Mouse (Mus musculus): ENCODE measurements at regions not wholly inside any gene's neighbourhood (a gene's known extent, or its start where the extent isn't known, plus 50 kb on each side); places are given as distances from the start of the nearest gene placed in this dataset.
A peak's percentile ranks its signal among the peaks of the same experiment; 100 is the strongest.

DNA sequence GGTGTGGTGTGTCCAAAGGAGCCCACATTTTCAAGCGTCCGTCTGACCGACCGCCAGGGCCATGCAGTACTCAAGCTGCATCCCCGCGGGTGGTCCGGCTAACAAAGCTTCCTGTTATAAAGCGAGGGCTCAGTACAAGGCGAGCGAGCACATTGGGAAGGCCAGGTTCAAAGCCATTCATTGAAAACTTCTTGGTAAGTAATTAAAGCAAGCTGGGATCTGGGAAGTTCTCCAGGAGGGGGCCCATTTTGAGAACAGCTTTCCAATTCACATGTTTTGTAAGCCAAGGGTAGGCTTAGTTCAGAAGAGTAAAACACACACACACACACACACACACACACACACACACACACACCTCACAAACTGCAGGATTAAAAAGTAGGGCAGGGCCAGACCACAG lies 57.3 kb upstream of the Prep start:
- H3K27ac ChIP-seq (ENCODE audit: low read length): no peak overlapping the region
- no peak for ATAC-seq (replicated peaks; ENCODE audit: extremely low read depth, insufficient read depth, low FRiP score)
- no peak overlapping the region for H3K9ac ChIP-seq (ENCODE audit: low read length)
- no peaks in the 10 kb centered on the region for H3K4me1 ChIP-seq (ENCODE audit: control insufficient read depth, insufficient read depth, low read length)
- H3K36me3 ChIP-seq (ENCODE audit: control insufficient read depth, insufficient read depth): no peaks in the 10 kb centered on the region
- no peaks in the 10 kb centered on the region for H3K9me3 ChIP-seq (replicated peaks; ENCODE audit: control insufficient read depth, low read length)
- no peaks in the 10 kb centered on the region for H3K27me3 ChIP-seq (ENCODE audit: control insufficient read depth, insufficient read depth, low read length)
- 68% methylated on average over 10 of the region's 10 CpGs for WGBS
- H3K4me2 ChIP-seq (ENCODE audit: low read depth, low read length): no peak overlapping the region
- no peak overlapping the region for H3K4me3 ChIP-seq (ENCODE audit: low read length)

DNA sequence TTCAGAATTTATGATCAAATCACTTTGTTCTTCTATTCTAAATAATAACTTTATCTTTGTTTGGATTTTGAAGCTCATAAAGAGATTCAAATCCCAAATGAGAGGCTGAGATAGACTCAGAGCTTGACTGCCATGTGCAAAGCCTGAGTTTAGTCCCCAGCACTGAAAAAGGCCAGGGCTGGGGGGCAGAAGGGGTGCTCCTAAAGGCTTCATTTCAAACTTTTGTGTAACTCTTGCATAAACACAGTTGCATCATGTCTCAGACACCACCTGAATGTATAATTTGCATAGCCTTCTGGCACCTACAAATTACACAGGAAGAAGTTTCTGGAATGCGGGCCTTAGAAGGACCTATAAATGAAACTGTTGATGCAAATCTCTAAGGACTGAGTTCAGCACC lies 57.8 kb upstream of the Prep start:
- no peaks in the 10 kb centered on the region for H3K27me3 ChIP-seq (ENCODE audit: control insufficient read depth, insufficient read depth, low read length)
- no peak overlapping the region for H3K4me3 ChIP-seq (ENCODE audit: low read length)
- WGBS: 80% methylated on average over 1 of the region's 1 CpGs
- no peaks in the 10 kb centered on the region for H3K9me3 ChIP-seq (replicated peaks; ENCODE audit: control insufficient read depth, low read length)
- H3K9ac ChIP-seq (ENCODE audit: low read length): no peak overlapping the region
- peaks cover 1% of the 10 kb centered on the region for H3K4me1 ChIP-seq (ENCODE audit: control insufficient read depth, insufficient read depth, low read length)
- no peaks in the 10 kb centered on the region for H3K36me3 ChIP-seq (ENCODE audit: control insufficient read depth, insufficient read depth)
- no peak overlapping the region for H3K4me2 ChIP-seq (ENCODE audit: low read depth, low read length)
- ATAC-seq (replicated peaks; ENCODE audit: extremely low read depth, insufficient read depth, low FRiP score): no peak
- H3K27ac ChIP-seq (ENCODE audit: low read length): no peak overlapping the region

GRCm38 (mm10) chr10:45004037-45004653 lies 62.9 kb upstream of the Prep start:
- H3K4me3 ChIP-seq (ENCODE audit: low read length): no peak overlapping the region
- no peaks in the 10 kb centered on the region for H3K9me3 ChIP-seq (replicated peaks; ENCODE audit: control insufficient read depth, low read length)
- H3K4me2 ChIP-seq (ENCODE audit: low read depth, low read length): no peak overlapping the region
- no peak overlapping the region for H3K27ac ChIP-seq (ENCODE audit: low read length)
- H3K27me3 ChIP-seq (ENCODE audit: control insufficient read depth, insufficient read depth, low read length): no peaks in the 10 kb centered on the region; the same call in 1 of the 2 replicates
- 0 out of 2 replicates have a peak, but pooled peaks have one; percentile 28 for ATAC-seq (replicated peaks; ENCODE audit: extremely low read depth, insufficient read depth, low FRiP score)
- WGBS: 41% methylated on average over 9 of the region's 9 CpGs
- H3K9ac ChIP-seq (ENCODE audit: low read length): no peak overlapping the region
- peaks cover 15% of the 10 kb centered on the region for H3K4me1 ChIP-seq (ENCODE audit: control insufficient read depth, insufficient read depth, low read length)
- H3K36me3 ChIP-seq (ENCODE audit: control insufficient read depth, insufficient read depth): no peaks in the 10 kb centered on the region

DNA sequence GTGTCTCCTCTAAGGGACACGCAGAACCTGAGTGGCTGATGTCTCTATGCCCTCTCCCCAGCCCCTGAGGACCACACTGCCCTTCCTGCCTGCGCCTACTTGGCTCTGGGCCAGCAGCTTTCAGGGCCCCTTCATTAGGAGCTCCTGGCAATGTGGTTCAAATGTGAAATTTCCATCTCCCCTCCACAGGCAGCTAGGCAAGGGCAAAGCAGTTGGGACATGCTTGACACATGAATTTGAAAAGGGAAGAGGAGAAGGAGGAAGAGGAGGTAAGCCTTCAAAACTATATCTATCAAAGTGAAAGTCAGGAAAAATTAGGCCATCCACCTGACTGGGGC lies 63.7 kb upstream of the Prep start:
- Histone ChIP-seq H3K4me3 (ENCODE audit: low read length) (no peak overlapping the region), H3K36me3 (ENCODE audit: control insufficient read depth, insufficient read depth) (no peaks in the 10 kb centered on the region), H3K27me3 (ENCODE audit: control insufficient read depth, insufficient read depth, low read length) (no peaks in the 10 kb centered on the region; the same call in 1 of the 2 replicates), H3K9me3 (replicated peaks; ENCODE audit: control insufficient read depth, low read length) (no peaks in the 10 kb centered on the region), H3K27ac (ENCODE audit: low read length) (no peak overlapping the region), H3K4me1 (ENCODE audit: control insufficient read depth, insufficient read depth, low read length) (peaks cover 15% of the 10 kb centered on the region), H3K9ac (ENCODE audit: low read length) (no peak overlapping the region), H3K4me2 (ENCODE audit: low read depth, low read length) (peak overlapping the region; percentile 5; the same call in 1 of the 2 replicates)
- 17% methylated on average over 2 of the region's 2 CpGs for WGBS
- no peak; the same call in 1 of the 2 replicates for ATAC-seq (replicated peaks; ENCODE audit: extremely low read depth, insufficient read depth, low FRiP score)

DNA sequence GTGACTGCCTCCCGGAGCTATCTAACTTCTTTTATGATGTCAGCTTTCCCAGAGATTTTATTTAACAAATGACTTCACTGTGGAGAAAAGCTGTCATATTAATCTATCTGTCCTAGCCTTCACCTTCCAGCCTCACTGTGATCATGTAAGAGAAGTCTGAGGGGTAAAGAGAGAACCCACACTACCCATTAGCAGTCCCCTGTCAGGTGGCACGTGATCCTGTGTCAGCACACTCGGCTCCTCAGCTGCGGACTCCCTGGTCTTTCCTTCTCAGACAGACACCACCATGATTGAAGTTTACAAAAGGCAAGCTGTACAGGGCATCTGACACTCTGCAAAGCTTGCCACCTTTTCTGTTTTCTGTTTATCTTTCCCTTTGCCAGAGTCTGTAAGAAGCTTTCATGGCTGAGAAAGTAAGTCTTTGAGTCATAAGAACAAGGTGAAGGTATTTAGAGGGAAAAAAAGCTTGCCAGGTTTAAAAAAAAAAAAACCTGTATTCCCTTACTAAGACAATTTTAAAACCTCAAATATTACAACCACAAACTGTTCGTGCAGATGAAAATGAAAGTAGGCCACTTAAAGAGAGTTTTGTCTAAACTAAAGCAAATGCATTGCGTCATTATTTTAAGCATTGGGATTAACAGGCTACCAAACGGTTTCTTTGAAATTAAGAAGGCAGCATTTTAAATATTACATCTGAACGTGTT lies 64.2 kb upstream of the Prep start:
- H3K9me3 ChIP-seq (replicated peaks; ENCODE audit: control insufficient read depth, low read length): no peaks in the 10 kb centered on the region
- peaks cover 15% of the 10 kb centered on the region for H3K4me1 ChIP-seq (ENCODE audit: control insufficient read depth, insufficient read depth, low read length)
- ATAC-seq (replicated peaks; ENCODE audit: extremely low read depth, insufficient read depth, low FRiP score): no peak
- H3K27ac ChIP-seq (ENCODE audit: low read length): no peak overlapping the region
- no peaks in the 10 kb centered on the region for H3K36me3 ChIP-seq (ENCODE audit: control insufficient read depth, insufficient read depth)
- H3K4me2 ChIP-seq (ENCODE audit: low read depth, low read length): peak overlapping the region; percentile 5; the same call in 1 of the 2 replicates
- no peak overlapping the region for H3K9ac ChIP-seq (ENCODE audit: low read length)
- H3K27me3 ChIP-seq (ENCODE audit: control insufficient read depth, insufficient read depth, low read length): no peaks in the 10 kb centered on the region; the same call in 1 of the 2 replicates
- WGBS: 34% methylated on average over 8 of the region's 8 CpGs
- H3K4me3 ChIP-seq (ENCODE audit: low read length): no peak overlapping the region

GRCm38 (mm10) chr10:45000873-45001859 lies 65.8 kb upstream of the Prep start:
- H3K9ac ChIP-seq (ENCODE audit: low read length): peak overlapping the region; percentile 57
- ATAC-seq (replicated peaks; ENCODE audit: extremely low read depth, insufficient read depth, low FRiP score): no peak

GRCm38 (mm10) chr10:45000027-45000840 lies 66.8 kb upstream of the Prep start:
- Histone ChIP-seq H3K36me3 (ENCODE audit: control insufficient read depth, insufficient read depth) (no peaks in the 10 kb centered on the region), H3K4me1 (ENCODE audit: control insufficient read depth, insufficient read depth, low read length) (peaks cover 17% of the 10 kb centered on the region), H3K4me2 (ENCODE audit: low read depth, low read length) (peak overlapping the region; percentile 64), H3K27ac (ENCODE audit: low read length) (peak overlapping the region; percentile 16; the same call in 1 of the 2 replicates), H3K9ac (ENCODE audit: low read length) (peak overlapping the region; percentile 57), H3K27me3 (ENCODE audit: control insufficient read depth, insufficient read depth, low read length) (no peaks in the 10 kb centered on the region; the same call in 1 of the 2 replicates), H3K9me3 (replicated peaks; ENCODE audit: control insufficient read depth, low read length) (no peaks in the 10 kb centered on the region), H3K4me3 (ENCODE audit: low read length) (peak overlapping the region; percentile 44)
- WGBS: 49% methylated on average over 18 of the region's 18 CpGs
- no peak for ATAC-seq (replicated peaks; ENCODE audit: extremely low read depth, insufficient read depth, low FRiP score)

More at GRCm38 (mm10) chr10:45000873-45001859, 65.8 kb upstream of the Prep start:
- 36% methylated on average over 12 of the region's 12 CpGs for WGBS
- Histone ChIP-seq H3K27ac (ENCODE audit: low read length) (no peak overlapping the region), H3K4me3 (ENCODE audit: low read length) (peak overlapping the region; percentile 44), H3K36me3 (ENCODE audit: control insufficient read depth, insufficient read depth) (no peaks in the 10 kb centered on the region), H3K9me3 (replicated peaks; ENCODE audit: control insufficient read depth, low read length) (no peaks in the 10 kb centered on the region), H3K4me1 (ENCODE audit: control insufficient read depth, insufficient read depth, low read length) (peaks cover 17% of the 10 kb centered on the region), H3K4me2 (ENCODE audit: low read depth, low read length) (peak overlapping the region; percentile 64), H3K27me3 (ENCODE audit: control insufficient read depth, insufficient read depth, low read length) (no peaks in the 10 kb centered on the region; the same call in 1 of the 2 replicates)

GRCm38 (mm10) chr10:44997906-44998289 lies 69.1 kb upstream of the Prep start:
- H3K27me3 ChIP-seq (ENCODE audit: control insufficient read depth, insufficient read depth, low read length): no peaks in the 10 kb centered on the region; the same call in 1 of the 2 replicates
- H3K4me1 ChIP-seq (ENCODE audit: control insufficient read depth, insufficient read depth, low read length): peaks cover 6% of the 10 kb centered on the region
- H3K9me3 ChIP-seq (replicated peaks; ENCODE audit: control insufficient read depth, low read length): no peaks in the 10 kb centered on the region
- peak overlapping the region; percentile 42 for H3K9ac ChIP-seq (ENCODE audit: low read length)
- no peak for ATAC-seq (replicated peaks; ENCODE audit: extremely low read depth, insufficient read depth, low FRiP score)
- no peaks in the 10 kb centered on the region for H3K36me3 ChIP-seq (ENCODE audit: control insufficient read depth, insufficient read depth)
- H3K4me3 ChIP-seq (ENCODE audit: low read length): peak overlapping the region; percentile 37
- peak overlapping the region; percentile 66 for H3K4me2 ChIP-seq (ENCODE audit: low read depth, low read length)
- 20% methylated on average over 4 of the region's 4 CpGs for WGBS
- no peak overlapping the region for H3K27ac ChIP-seq (ENCODE audit: low read length)
